Mouse (Mus musculus): Measurements from ENCODE around the gene Fpgs.

The Fpgs gene

DNA sequence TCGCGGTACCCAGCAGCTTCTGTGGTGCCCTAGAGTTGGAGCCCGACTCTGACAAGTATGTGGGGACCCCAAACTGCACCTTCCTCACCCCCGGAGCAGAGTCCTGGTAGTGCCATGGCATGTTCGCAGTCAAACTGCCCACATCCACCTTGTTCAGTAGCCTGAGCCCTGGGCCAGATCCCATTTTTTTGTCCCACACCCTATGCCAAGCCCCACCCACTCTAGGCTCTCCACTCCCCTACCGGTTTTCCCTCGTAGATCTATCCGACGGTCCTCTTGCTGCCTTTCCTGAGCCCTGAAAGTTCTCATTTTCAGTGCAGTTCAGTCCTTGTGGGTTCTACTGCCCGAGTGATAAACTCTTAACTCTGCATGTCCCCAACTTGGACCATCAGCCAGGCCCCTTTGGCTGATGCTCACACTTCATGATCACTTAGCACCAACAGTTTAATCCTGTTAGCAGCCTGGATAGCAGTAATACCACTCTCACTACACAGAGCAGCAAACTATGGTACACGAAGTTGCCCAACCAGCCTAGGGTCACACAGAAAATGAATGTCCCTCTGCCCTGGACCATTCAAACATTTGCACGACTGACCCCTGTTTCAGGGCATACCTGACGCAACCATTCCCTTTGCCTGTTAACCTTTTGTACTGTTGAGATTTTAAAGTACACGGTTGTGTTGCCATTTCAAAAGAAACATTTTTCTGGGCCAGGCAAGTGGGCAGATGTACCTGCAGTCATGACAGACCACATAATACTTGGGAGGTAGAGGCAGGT, 2.8 kb downstream of the Fpgs start:
- no peak for DNase-seq (ENCODE audit: low spot score)

GRCm38 (mm10) chr2:32699680-32700079, 4.3 kb downstream of the Fpgs start:
- DNase-seq (ENCODE audit: low spot score) = no peak

GRCm38 (mm10) chr2:32694691-32695090, 9.3 kb downstream of the Fpgs start:
- DNase-seq (ENCODE audit: low spot score) = no peak

DNA sequence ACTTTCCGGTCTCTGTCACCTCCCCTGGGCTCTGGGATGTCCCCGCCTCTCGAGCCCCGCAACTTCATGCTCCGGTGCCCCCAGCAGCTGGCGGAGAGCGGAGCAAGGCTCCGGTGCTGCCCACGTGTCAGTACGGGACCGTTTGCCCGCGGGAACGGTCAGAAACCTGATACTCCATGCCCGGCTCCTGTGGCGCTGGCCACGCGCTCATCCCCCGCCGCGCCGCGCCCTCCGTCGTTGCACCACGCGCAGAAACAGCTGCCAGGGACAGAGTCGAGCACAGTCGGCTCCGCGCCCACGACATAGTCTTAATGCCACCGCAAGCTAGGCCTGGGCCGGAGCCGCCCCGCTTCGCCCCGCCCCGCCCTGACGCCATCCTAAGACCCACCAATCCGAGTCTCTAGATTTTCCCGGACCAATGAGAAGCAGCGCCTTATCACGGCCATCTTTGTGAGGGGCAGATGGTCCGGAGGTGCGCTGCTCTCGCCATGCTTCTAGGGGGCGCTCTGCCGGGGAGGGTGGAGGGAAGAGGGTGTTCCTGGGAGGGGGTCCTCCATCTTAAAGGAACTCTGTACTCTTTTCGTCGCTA, 10.0 kb downstream of the Fpgs start:
- peak; percentile 97 for DNase-seq (ENCODE audit: low spot score)

DNA sequence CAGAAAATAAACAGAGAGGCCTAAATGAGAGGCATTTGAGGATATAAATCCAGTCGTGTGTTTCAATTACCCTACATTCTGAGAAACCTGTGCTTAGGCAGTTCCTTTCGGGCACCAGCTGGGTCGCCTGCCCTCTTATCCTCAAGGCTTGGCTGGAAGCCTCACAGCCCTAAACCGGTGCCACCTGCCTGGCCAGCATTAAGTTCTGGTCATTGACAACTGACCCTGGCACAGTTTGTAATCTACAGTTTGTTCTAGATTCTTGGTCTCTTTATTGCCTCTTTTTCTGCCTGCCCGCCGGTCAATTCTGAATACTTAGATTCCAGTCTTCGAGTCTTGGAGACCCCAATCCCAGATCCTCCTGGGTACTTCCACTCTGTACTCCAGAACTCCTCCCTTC, 10.7 kb downstream of the Fpgs start:
- DNase-seq (ENCODE audit: low spot score) = no peak

GRCm38 (mm10) chr2:32692496-32692895, 11.4 kb downstream of the Fpgs start:
- no peak for DNase-seq (ENCODE audit: low spot score)

- DNase-seq (ENCODE audit: low spot score) = no peak
Measured at GRCm38 (mm10) chr2:32691041-32691440, 12.9 kb downstream of the Fpgs start.

DNA sequence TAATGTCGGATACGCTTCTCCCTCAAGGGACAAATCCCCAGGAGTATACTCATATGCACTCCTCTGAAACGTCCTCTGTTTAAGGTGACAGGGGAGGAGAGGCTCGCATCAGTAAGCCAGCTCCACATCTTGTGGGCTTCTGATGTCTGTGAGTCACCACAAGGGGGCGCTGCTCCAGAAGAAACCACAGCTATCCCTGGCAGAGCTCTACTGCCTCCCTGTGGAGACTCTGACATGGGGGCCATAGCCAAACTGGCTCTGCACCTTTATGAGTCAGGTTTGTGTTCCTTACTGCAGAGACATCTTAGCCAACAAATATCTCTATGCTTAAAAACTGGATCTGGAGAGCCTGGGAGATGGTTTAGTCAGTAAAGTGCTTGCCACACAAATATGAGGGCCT, 14.5 kb downstream of the Fpgs start:
- DNase-seq (ENCODE audit: low spot score) = peak; percentile 90

DNA sequence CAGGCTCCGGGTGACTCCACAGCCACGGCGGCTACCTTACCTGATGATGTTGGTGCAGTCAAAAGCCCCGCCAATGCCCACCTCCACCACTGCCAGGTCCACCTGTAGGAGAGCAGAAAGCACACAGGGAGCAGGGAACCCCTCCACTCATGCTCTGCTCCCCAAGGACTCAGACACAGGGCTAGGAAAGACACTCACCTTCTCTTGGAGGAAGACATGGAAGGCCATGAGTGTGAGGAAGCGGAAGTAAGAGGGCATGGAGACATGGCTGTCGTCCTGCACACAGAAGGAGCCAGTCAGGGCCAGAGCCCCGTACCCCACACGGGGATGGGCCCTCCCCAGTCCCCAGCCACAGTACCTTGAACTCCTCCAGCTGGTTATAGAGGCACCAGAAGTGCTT, 16.4 kb downstream of the Fpgs start:
- DNase-seq (ENCODE audit: low spot score) = no peak

DNA sequence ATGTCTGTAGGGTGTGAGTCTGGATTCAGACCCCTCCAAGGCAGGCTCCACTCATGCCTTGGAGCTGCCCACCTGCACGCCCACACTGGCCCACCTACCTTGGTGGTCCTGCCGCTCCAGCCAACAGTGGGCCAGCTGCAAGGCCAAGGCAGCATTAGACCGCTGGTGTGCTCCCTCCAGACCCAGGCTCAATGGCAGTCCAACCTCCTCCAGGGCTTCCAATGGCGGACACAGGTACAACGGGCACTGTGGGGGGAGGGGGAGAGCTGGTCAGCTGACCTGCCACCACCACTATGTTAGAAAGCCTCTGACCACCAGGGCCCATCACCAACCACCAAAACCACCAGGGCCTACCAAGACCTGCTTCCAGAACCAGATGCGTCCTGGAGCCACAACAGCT, 17.3 kb downstream of the Fpgs start:
- DNase-seq (ENCODE audit: low spot score) = no peak

DNA sequence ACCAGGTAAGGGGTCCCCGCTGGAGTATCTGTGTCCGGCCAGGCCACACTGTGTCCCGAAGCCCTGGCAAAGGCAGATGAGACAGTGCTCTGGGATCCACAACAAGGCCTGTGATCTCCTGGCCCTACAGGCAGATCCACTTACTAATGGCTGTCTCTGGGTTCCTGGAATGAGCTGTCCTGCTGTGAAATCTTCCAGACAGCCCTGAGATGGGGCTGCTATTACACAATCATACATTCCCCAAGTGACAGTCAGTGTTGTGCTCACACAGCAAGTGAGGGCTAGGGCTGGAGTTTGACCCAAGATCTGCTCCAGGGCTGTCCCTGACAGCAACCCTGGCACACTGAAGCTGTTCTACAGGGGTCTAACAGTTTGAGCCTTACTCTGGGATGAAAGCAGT, 18.1 kb downstream of the Fpgs start:
- DNase-seq (ENCODE audit: low spot score) = no peak

- DNase-seq (ENCODE audit: low spot score) = no peak
Measured at GRCm38 (mm10) chr2:32684681-32685428, 19.1 kb downstream of the Fpgs start.

- no peak for DNase-seq (ENCODE audit: low spot score)
Measured at GRCm38 (mm10) chr2:32683701-32684100, 20.2 kb downstream of the Fpgs start.

- no peak for DNase-seq (ENCODE audit: low spot score)
Measured at GRCm38 (mm10) chr2:32682721-32683417, 21.1 kb downstream of the Fpgs start.

DNA sequence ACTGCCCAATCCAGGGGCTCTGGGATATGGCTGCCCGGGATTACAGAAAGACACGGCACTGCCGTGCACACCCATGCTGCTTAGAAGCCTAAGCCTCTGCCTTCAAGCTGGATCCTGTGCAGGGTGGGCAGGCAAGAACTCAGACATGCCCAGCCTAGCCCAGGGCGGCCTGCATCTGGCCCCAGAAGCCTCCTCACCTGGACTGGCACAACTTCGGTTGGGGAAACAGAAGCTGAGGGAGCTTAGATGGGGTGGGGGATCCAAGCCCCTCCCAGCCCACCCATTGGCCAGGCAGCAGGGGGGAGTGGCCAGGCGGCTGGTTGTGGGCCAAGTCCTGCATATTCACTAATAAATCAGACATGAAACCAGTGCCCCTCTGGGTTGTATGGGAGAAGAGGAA, 22.2 kb downstream of the Fpgs start:
- DNase-seq (ENCODE audit: low spot score) = no peak

GRCm38 (mm10) chr2:32680961-32681650, 22.8 kb downstream of the Fpgs start:
- DNase-seq (ENCODE audit: low spot score) = no peak

DNA sequence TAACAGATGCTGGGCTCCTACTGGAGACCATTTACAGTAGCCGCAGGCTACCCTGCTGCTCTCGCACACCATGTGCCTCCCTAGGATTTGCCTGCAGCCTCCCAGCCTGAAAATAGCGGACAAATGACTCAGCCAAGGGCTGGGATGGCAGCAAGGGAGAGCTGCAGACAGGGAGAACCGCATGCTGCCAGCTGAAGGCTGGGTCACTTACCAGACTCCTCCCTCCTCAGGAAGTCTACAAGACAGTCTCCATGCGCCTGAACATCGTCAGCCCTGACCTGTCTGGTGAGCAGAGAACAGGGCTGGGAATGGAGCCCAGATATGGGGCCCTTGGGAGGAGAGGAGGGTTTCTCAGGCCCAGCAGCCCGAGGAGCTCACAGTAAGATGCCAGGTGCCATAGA, 23.9 kb downstream of the Fpgs start:
- DNase-seq (ENCODE audit: low spot score) = no peak

GRCm38 (mm10) chr2:32677683-32678082, 26.3 kb downstream of the Fpgs start:
- no peak for DNase-seq (ENCODE audit: low spot score)

DNA sequence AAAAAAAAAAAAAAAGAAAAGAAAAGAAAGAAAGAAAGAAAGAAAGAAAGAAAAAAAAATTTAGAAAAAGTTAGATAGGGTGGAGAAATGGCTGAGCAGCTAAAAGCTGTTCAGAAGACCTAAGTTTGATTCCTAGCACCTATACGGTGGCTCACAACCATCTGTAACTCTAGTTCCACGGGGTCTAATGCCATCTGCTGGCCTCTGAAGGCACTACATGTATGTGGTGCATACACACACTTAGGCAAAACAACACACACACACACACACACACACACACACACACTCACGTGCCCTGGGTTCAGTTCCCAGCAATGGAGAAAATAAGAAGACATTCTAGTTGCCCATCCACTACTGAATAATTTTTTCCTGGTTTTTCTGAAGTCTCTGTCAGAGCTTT, 27.1 kb downstream of the Fpgs start:
- no peak for DNase-seq (ENCODE audit: low spot score)

- DNase-seq (ENCODE audit: low spot score) = peak; percentile 57
Measured at GRCm38 (mm10) chr2:32673176-32673917, 30.6 kb downstream of the Fpgs start.

DNA sequence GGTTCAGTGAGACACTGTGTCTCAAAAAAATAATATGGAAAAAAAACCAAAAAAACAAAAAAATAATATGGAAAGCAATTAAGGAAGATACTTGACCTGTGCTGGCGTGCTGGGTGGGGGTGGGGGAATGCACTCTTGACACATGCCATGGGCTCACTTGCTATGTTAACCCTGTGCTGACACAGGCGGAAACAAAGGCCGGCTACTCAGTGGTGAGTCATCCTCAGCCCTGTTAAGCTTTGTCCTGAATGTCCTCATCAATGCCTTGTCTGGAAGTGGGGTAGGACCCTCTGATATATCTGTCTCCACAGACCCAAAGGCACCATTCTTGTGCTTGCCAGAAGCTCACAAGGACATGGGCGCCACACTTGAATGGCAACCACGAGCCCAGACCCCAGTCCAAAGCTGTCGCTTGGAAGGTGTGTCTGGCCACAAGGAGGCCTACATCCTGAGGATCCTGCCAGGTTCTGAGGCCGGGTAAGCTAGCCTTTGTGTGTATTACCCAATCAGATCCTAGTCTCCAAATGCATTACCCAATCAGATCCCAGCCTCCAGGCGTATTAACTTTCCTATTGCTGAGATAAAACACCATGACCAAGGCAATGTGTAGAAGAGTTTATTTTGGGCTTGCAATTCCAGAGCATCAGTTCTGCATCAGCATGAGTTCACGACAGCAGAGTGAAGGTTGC, 31.9 kb downstream of the Fpgs start:
- DNase-seq (ENCODE audit: low spot score) = no peak
